Mouse (Mus musculus): ENCODE measurements around the gene Mdfi. TPM values are rescaled to one million over a fixed set of nuclear protein-coding genes. Genes with fewer than 3 reads are reported as not detected.

The Mdfi gene
- polyA plus RNA-seq, 1 experiment from 2014 or later = 39.0 TPM

DNA sequence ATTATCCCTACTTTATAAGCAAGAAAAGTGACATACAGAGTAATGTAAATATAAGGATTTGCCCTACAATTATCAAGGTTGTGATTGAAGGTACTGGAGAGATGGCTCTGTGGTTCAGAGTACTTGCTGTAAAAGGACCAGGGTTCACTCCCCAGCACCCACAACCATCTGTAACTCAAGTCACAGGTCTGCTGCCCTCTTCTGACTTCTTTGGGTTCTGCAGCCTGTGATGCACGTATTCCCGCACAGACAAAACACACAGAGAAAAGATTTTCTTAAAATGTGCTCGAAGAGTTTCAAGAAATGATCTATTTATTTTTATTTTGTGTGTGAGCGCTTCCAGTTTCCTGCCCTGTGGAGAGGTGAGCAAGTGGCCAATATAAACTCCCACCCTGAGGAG lies 30.8 kb downstream of the Mdfi start:
- Histone ChIP-seq H3K9me3 (ENCODE audit: control insufficient read depth, low read length) (no peaks in the 10 kb centered on the region), H3K36me3 (ENCODE audit: control insufficient read depth, insufficient read depth, low read length) (no peaks in the 10 kb centered on the region), H3K27me3 (ENCODE audit: control insufficient read depth, insufficient read depth, low read length) (no peaks in the 10 kb centered on the region), H3K9ac (ENCODE audit: low read depth, low read length) (no peak overlapping the region), H3K4me2 (replicated peaks; ENCODE audit: low read depth, low read length) (no peak overlapping the region), H3K4me3 (ENCODE audit: low read depth, low read length) (no peak overlapping the region), H3K4me1 (replicated peaks; ENCODE audit: control insufficient read depth, insufficient read depth, low read length) (0 out of 2 replicates have a peak, but pooled peaks cover 4% of the 10 kb centered on the region), H3K27ac (ENCODE audit: low read depth, low read length) (no peak overlapping the region)
- WGBS = 92% methylated on average over 4 of the region's 4 CpGs
- ATAC-seq (ENCODE audit: low FRiP score) (no peak), DNase-seq (ENCODE audit: low spot score) (no peak)

DNA sequence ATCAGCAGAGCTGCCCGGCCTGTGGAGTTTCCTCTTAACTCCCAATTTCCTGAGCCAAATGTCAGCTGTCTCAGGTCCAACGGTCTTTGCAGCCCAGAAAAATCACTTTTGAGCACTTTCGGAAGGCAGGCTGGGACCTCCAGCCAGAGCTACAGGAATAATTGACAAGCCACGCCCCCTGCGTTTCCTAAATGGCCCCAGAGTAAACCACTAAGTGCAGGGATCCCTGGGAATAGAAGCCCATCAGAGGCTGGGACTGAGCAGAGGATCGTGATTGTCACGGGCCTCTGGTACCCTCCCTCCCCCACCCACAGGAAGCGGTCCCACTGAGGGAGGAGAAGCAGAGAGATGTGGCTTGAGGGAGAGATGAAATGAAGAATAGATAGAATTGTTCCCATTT lies 31.7 kb downstream of the Mdfi start:
- Histone ChIP-seq H3K27me3 (ENCODE audit: control insufficient read depth, insufficient read depth, low read length) (no peaks in the 10 kb centered on the region), H3K4me1 (replicated peaks; ENCODE audit: control insufficient read depth, insufficient read depth, low read length) (0 out of 2 replicates have a peak, but pooled peaks cover 4% of the 10 kb centered on the region), H3K9me3 (ENCODE audit: control insufficient read depth, low read length) (no peaks in the 10 kb centered on the region), H3K36me3 (ENCODE audit: control insufficient read depth, insufficient read depth, low read length) (no peaks in the 10 kb centered on the region), H3K4me3 (ENCODE audit: low read depth, low read length) (no peak overlapping the region), H3K4me2 (replicated peaks; ENCODE audit: low read depth, low read length) (no peak overlapping the region), H3K9ac (ENCODE audit: low read depth, low read length) (no peak overlapping the region), H3K27ac (ENCODE audit: low read depth, low read length) (no peak overlapping the region)
- ATAC-seq (ENCODE audit: low FRiP score) (no peak), DNase-seq (ENCODE audit: low spot score) (no peak)
- 16% methylated on average over 8 of the region's 8 CpGs for WGBS

DNA sequence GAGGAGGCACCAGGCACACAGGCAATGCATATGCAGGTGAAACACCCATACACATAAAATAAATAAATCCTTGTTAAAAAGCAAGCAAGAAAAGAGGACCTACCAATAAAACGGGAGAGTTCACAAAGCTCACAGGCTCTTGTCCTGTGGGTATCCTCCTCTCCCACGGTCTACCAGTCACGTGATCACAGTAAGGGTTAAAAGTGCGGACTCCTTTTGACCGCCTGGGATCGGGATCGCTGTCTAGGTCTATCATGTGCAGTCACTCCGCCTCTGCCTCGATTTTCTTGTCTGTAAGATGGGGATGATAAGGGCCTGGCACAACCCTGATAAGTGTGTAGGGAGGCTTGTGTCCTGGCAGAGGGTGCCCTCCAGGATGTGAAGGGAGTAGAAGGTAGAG lies 37.1 kb downstream of the Mdfi start:
- Histone ChIP-seq H3K27ac (ENCODE audit: low read depth, low read length) (no peak overlapping the region), H3K27me3 (ENCODE audit: control insufficient read depth, insufficient read depth, low read length) (no peaks in the 10 kb centered on the region), H3K4me3 (ENCODE audit: low read depth, low read length) (no peak overlapping the region), H3K4me2 (replicated peaks; ENCODE audit: low read depth, low read length) (no peak overlapping the region), H3K36me3 (ENCODE audit: control insufficient read depth, insufficient read depth, low read length) (no peaks in the 10 kb centered on the region), H3K9ac (ENCODE audit: low read depth, low read length) (no peak overlapping the region), H3K9me3 (ENCODE audit: control insufficient read depth, low read length) (no peaks in the 10 kb centered on the region), H3K4me1 (replicated peaks; ENCODE audit: control insufficient read depth, insufficient read depth, low read length) (peaks cover 5% of the 10 kb centered on the region; the same call in 1 of the 2 replicates)
- WGBS = 79% methylated on average over 9 of the region's 9 CpGs
- ATAC-seq (ENCODE audit: low FRiP score) (no peak), DNase-seq (ENCODE audit: low spot score) (no peak)

DNA sequence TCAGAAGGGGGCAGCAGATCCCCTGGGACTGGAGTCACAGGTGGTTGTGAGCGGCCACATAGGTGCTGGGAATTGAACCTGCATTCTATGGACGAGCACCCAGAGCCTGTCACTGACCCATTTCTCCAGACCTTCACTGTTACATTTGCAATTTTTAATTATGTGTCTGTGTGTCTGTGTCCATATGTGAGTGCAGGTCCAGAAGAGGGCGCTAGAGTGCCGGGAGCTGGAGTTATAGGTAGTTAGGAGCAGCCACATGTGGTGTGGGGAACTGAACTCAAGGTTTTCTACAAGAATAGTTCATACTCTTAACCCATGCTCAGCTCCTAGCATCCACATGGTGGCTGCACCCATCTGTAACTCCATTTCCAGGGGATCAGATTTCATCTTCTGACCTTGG lies 37.5 kb downstream of the Mdfi start:
- Histone ChIP-seq H3K27ac (ENCODE audit: low read depth, low read length) (no peak overlapping the region), H3K4me2 (replicated peaks; ENCODE audit: low read depth, low read length) (no peak overlapping the region), H3K4me1 (replicated peaks; ENCODE audit: control insufficient read depth, insufficient read depth, low read length) (peaks cover 5% of the 10 kb centered on the region; the same call in 1 of the 2 replicates), H3K36me3 (ENCODE audit: control insufficient read depth, insufficient read depth, low read length) (no peaks in the 10 kb centered on the region), H3K9me3 (ENCODE audit: control insufficient read depth, low read length) (no peaks in the 10 kb centered on the region), H3K4me3 (ENCODE audit: low read depth, low read length) (no peak overlapping the region), H3K9ac (ENCODE audit: low read depth, low read length) (no peak overlapping the region), H3K27me3 (ENCODE audit: control insufficient read depth, insufficient read depth, low read length) (no peaks in the 10 kb centered on the region)
- ATAC-seq (ENCODE audit: low FRiP score) (no peak), DNase-seq (ENCODE audit: low spot score) (no peak)
- WGBS = 61% methylated on average over 4 of the region's 4 CpGs

DNA sequence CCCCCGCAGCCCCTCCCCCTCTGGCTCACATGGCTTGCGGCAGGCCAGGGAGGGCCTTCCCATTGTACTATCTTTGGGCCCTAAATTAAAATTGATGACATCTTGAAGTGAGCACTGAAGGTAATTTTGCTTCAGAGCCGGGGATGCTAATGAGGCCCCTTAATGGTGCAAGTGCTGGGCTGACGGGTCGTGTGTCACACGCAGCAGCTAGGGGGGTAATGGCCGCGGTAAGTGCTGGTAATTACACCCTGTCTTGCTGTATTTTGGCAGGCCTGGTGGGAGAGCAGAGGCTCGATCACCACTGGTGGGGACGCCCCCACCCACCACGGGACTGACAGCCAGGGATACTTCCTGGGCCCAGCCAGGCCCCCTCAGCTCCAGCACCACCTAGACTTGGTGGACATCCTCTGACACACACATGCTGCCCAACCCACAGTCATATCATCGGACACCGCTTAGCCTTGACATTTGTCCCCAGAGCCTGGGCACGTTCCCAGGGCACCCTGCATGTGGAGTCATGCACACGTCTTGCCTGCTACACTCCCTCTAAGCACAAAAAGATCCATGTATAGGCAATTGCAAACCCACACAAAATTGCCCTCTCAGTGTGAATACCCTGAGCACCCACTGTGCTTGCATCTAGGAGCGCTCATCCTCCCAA lies 38.2 kb downstream of the Mdfi start:
- H3K4me1 ChIP-seq (replicated peaks; ENCODE audit: control insufficient read depth, insufficient read depth, low read length) = peaks cover 5% of the 10 kb centered on the region; the same call in 1 of the 2 replicates
- H3K4me3 ChIP-seq (ENCODE audit: low read depth, low read length) = no peak overlapping the region
- H3K36me3 ChIP-seq (ENCODE audit: control insufficient read depth, insufficient read depth, low read length) = no peaks in the 10 kb centered on the region
- H3K27me3 ChIP-seq (ENCODE audit: control insufficient read depth, insufficient read depth, low read length) = no peaks in the 10 kb centered on the region
- peak overlapping the region; percentile 51; the same call in 1 of the 2 replicates for H3K27ac ChIP-seq (ENCODE audit: low read depth, low read length)
- WGBS = 44% methylated on average over 16 of the region's 16 CpGs
- H3K4me2 ChIP-seq (replicated peaks; ENCODE audit: low read depth, low read length) = no peak overlapping the region
- ATAC-seq (ENCODE audit: low FRiP score) (peak; percentile 27), DNase-seq (ENCODE audit: low spot score) (no peak)
- no peaks in the 10 kb centered on the region for H3K9me3 ChIP-seq (ENCODE audit: control insufficient read depth, low read length)
- no peak overlapping the region for H3K9ac ChIP-seq (ENCODE audit: low read depth, low read length)

DNA sequence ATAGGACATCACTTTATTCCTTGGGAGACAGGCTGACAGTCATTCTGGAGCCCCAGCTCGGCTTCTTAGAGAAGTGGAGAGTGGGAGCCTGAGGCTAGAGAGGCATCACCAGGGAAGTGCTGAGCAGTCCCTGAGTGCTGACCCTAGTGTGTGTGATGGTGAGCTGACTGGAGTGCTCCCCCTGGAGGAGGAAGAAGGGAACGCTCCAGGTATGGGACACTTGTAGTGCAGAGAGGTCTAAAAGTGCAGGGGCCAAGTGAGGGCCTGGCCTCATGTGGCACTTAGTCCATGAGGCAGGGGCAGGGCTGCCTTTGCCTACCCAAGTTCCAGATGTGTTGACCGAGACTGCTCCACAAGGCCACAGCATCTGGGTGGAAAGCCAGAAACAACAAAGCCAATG lies 39.0 kb downstream of the Mdfi start:
- Histone ChIP-seq H3K27ac (ENCODE audit: low read depth, low read length) (0 out of 2 replicates have a peak overlapping the region, but pooled peaks have one; percentile 24), H3K4me2 (replicated peaks; ENCODE audit: low read depth, low read length) (no peak overlapping the region), H3K4me1 (replicated peaks; ENCODE audit: control insufficient read depth, insufficient read depth, low read length) (peaks cover 5% of the 10 kb centered on the region; the same call in 1 of the 2 replicates), H3K9me3 (ENCODE audit: control insufficient read depth, low read length) (no peaks in the 10 kb centered on the region), H3K36me3 (ENCODE audit: control insufficient read depth, insufficient read depth, low read length) (no peaks in the 10 kb centered on the region), H3K27me3 (ENCODE audit: control insufficient read depth, insufficient read depth, low read length) (no peaks in the 10 kb centered on the region), H3K4me3 (ENCODE audit: low read depth, low read length) (no peak overlapping the region), H3K9ac (ENCODE audit: low read depth, low read length) (no peak overlapping the region)
- 49% methylated on average over 3 of the region's 3 CpGs for WGBS
- peak; percentile 70 for DNase-seq (ENCODE audit: low spot score)
- peak; percentile 20; the same call in 1 of the 2 replicates for ATAC-seq (ENCODE audit: low FRiP score)

DNA sequence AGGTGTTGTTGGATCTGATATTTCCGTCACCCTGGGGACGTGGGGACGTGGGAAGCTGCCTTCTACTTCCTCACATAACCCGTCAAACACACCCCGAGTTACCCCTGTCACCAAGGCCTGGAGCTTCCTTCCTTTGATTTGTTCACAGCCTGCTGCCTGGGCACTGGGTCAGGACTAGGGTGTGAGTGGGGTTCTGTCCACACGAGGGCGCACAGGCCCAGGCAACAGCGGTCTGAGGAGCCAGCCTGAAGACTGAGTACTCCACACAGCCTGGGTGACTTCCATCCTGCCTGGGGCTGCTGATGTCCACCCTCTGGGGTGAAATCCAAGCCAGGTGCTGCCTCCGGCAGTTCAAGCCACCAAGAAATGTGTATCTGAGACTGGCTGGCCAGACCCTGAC lies 41.1 kb downstream of the Mdfi start:
- no peak overlapping the region for H3K4me2 ChIP-seq (replicated peaks; ENCODE audit: low read depth, low read length)
- H3K9ac ChIP-seq (ENCODE audit: low read depth, low read length) = no peak overlapping the region
- no peak overlapping the region for H3K27ac ChIP-seq (ENCODE audit: low read depth, low read length)
- no peak overlapping the region for H3K4me3 ChIP-seq (ENCODE audit: low read depth, low read length)
- no peaks in the 10 kb centered on the region for H3K36me3 ChIP-seq (ENCODE audit: control insufficient read depth, insufficient read depth, low read length)
- no peaks in the 10 kb centered on the region for H3K9me3 ChIP-seq (ENCODE audit: control insufficient read depth, low read length)
- no peaks in the 10 kb centered on the region for H3K27me3 ChIP-seq (ENCODE audit: control insufficient read depth, insufficient read depth, low read length)
- ATAC-seq (ENCODE audit: low FRiP score) = peak; percentile 68; the same call in 1 of the 2 replicates
- 12% methylated on average over 9 of the region's 9 CpGs for WGBS
- DNase-seq (ENCODE audit: low spot score) = peak; percentile 90
- peaks cover 5% of the 10 kb centered on the region; the same call in 1 of the 2 replicates for H3K4me1 ChIP-seq (replicated peaks; ENCODE audit: control insufficient read depth, insufficient read depth, low read length)

DNA sequence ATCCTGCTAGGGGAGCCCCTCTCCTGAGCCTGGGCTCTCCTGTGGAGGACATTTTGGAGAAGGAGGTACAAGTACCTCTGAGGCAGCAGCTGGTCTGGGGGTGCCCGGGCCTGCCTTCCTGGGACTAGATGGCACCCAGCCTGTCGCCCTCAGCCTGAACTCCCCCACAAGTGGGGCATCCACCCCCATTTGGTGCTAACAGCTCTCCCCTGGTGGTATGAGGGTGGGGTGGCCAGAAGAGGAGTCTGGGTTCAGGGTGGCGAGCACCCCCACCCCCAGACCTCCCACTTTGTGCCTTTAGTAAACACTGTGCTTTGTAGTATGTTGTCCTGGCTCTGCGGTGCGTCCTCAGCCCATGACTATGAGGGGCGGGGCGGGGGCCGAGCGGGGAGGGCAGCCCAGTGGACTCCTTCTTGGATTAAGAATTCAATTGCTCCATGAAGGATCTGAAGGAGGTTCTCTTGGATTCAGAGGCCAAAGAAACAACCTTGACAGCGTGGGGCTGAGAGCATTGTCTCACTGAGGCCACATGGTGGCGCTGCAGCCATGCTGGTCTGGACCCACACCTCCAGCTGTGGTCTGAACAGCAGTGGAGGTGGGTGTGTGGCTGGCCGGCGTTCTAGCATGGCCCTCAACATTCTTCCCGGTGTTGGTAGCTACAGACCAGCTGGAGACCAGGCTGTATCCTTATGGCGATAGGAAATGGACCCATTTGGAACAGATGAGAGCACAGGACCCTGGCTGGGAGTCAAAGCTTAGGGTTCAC lies 42.2 kb downstream of the Mdfi start:
- Histone ChIP-seq H3K4me1 (replicated peaks; ENCODE audit: control insufficient read depth, insufficient read depth, low read length) (peaks cover 8% of the 10 kb centered on the region; the same call in 1 of the 2 replicates), H3K4me2 (replicated peaks; ENCODE audit: low read depth, low read length) (no peak overlapping the region), H3K9me3 (ENCODE audit: control insufficient read depth, low read length) (no peaks in the 10 kb centered on the region), H3K27me3 (ENCODE audit: control insufficient read depth, insufficient read depth, low read length) (no peaks in the 10 kb centered on the region), H3K4me3 (ENCODE audit: low read depth, low read length) (no peak overlapping the region), H3K27ac (ENCODE audit: low read depth, low read length) (no peak overlapping the region), H3K36me3 (ENCODE audit: control insufficient read depth, insufficient read depth, low read length) (no peaks in the 10 kb centered on the region), H3K9ac (ENCODE audit: low read depth, low read length) (no peak overlapping the region)
- peak; percentile 44 for ATAC-seq (ENCODE audit: low FRiP score)
- DNase-seq (ENCODE audit: low spot score) = peak; percentile 92
- WGBS = 19% methylated on average over 14 of the region's 15 CpGs

All from hindbrain, embryonic 11.5 days (tissue).